Mouse (Mus musculus) activated CD4-positive, CD25-positive, alpha-beta regulatory T cell (primary cell): ENCODE data around the gene Olfr901. TPM values are rescaled to one million over a fixed set of nuclear protein-coding genes. Genes with fewer than 3 reads are reported as not detected.

Experiments
- polyA plus RNA-seq, 2 experiments: library from polyadenylated mRNA; unstranded; fragments of 100-300 nt; shearing (Covaris generic); gene quantifications; one replicate each; pipeline ENCODE4 v1.2.1; 2017

The Olfr901 gene
- under 1 TPM in 1 of 2 experiments, not detected in 1; 0.10 TPM for polyA plus RNA-seq

DNA sequence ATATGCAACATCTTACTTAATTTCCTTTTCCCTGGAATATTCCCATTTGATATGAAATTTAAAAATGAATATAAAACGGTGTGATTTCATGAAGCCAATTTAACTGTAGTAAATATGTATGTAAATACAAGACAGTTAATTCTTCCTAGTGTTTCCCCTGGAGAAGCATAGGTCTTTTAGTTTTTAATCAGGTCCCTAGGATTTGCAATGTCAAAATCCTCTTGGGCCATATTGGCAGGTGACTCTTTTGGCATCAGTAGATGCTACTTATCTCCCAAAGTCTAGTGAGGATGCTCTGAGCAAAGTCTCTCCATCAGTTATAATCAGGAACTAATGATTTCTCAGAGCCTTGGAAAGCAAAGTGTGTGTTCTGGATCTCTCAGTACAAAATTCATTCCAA is at the start of gene Olfr901:
TSS of gene Olfr901 (plus strand) at position 301 of the 400 bp plus-strand sequence.

GRCm38 (mm10) chr9:38401398-38401797 is 27.9 kb upstream of the Olfr901 start, which contains the start of gene Olfr147:
Gene Olfr147 (plus strand): TSS chr9:38401698.

DNA sequence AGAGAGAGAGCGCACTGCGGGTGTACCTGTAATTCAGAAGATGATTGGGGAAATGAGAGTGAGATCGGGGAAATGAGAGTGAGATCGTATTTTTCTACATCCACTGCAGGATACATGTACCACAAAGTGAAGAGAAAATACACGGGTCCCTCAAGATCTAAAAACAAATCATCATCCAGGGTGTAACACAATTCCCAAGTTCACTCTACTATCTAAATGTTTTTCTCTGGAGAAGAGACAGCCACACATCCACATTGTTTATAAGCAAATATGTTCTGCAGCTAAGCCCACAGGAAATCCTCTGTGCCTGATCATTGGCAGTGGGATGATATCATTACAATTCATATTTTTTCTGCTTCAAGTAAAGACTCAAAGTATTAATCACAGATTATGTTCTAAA is 18.1 kb downstream of the Olfr901 start, which contains the start of gene Olfr902:
TSS of gene Olfr902 (plus strand) at position 301 of the 400 bp plus-strand sequence.

GRCm38 (mm10) chr9:38462844-38463243 is 33.6 kb downstream of the Olfr901 start, which contains the start of gene Olfr904:
Gene Olfr904 (plus strand): TSS chr9:38463144.

GRCm38 (mm10) chr9:38470807-38471206 is 41.6 kb downstream of the Olfr901 start, which contains the start of gene Olfr905:
Gene Olfr905 (plus strand): TSS chr9:38471107.

Other genes starting within 250 kb of the Olfr901 start
- gene Olfr891, start 248.6 kb upstream of the Olfr901 start, polyA plus RNA-seq: not detected
- not detected for gene Olfr893, start 221.1 kb upstream of the Olfr901 start, polyA plus RNA-seq
- not detected for gene Olfr894, start 211.4 kb upstream of the Olfr901 start, polyA plus RNA-seq
- gene Olfr143, start 176.7 kb upstream of the Olfr901 start, polyA plus RNA-seq: under 1 TPM in 1 of 2 experiments, not detected in 1; 0.11 TPM
- gene Olfr895, start 161.6 kb upstream of the Olfr901 start, polyA plus RNA-seq: under 1 TPM in 1 of 2 experiments, not detected in 1; 0.18 TPM
- gene Olfr896-ps1, start 138.3 kb upstream of the Olfr901 start, polyA plus RNA-seq: not detected
- not detected for gene Olfr25, start 100.4 kb upstream of the Olfr901 start, polyA plus RNA-seq
- under 1 TPM; 0.13 to 0.28 TPM for gene Olfr898, start 81.0 kb upstream of the Olfr901 start, polyA plus RNA-seq
- under 1 TPM in 1 of 2 experiments, not detected in 1; 0.07 TPM for gene Olfr250, start 62.6 kb upstream of the Olfr901 start, polyA plus RNA-seq
- under 1 TPM in 1 of 2 experiments, not detected in 1; 0.10 TPM for gene Olfr251, start 52.4 kb upstream of the Olfr901 start, polyA plus RNA-seq
- gene Olfr147, start 27.8 kb upstream of the Olfr901 start, polyA plus RNA-seq: under 1 TPM in 1 of 2 experiments, not detected in 1; 0.04 TPM
- gene Olfr902, start 18.2 kb downstream of the Olfr901 start, polyA plus RNA-seq: not detected
- not detected for gene Olfr904, start 33.7 kb downstream of the Olfr901 start, polyA plus RNA-seq
- gene Olfr905, start 41.7 kb downstream of the Olfr901 start, polyA plus RNA-seq: under 1 TPM in 1 of 2 experiments, not detected in 1; 0.21 TPM
- gene Olfr906, start 57.6 kb downstream of the Olfr901 start, polyA plus RNA-seq: not detected
- gene Olfr907, start 66.3 kb downstream of the Olfr901 start, polyA plus RNA-seq: not detected
- under 1 TPM in 1 of 2 experiments, not detected in 1; 0.06 TPM for gene Olfr911-ps1, start 92.1 kb downstream of the Olfr901 start, polyA plus RNA-seq
- not detected for gene Olfr910, start 108.4 kb downstream of the Olfr901 start, polyA plus RNA-seq
- gene Olfr912, start 150.7 kb downstream of the Olfr901 start, polyA plus RNA-seq: under 1 TPM; 0.07 to 0.27 TPM
- not detected for gene Olfr913, start 163.3 kb downstream of the Olfr901 start, polyA plus RNA-seq
- under 1 TPM in 1 of 2 experiments, not detected in 1; 0.04 TPM for gene Olfr914, start 175.6 kb downstream of the Olfr901 start, polyA plus RNA-seq
- under 1 TPM; 0.10 to 0.44 TPM for gene Olfr916, start 230.4 kb downstream of the Olfr901 start, polyA plus RNA-seq
- gene Olfr917, start 236.4 kb downstream of the Olfr901 start, polyA plus RNA-seq: not detected
- not detected for gene Olfr918, start 245.1 kb downstream of the Olfr901 start, polyA plus RNA-seq